Mouse (Mus musculus): ENCODE data around the gene Amy1.
"Not testable (repeated sequence)": the region's sequence is repeated elsewhere in the genome, so short reads cannot be mapped to it uniquely, and the experiment has no call there.

Amy1 gene

DNA sequence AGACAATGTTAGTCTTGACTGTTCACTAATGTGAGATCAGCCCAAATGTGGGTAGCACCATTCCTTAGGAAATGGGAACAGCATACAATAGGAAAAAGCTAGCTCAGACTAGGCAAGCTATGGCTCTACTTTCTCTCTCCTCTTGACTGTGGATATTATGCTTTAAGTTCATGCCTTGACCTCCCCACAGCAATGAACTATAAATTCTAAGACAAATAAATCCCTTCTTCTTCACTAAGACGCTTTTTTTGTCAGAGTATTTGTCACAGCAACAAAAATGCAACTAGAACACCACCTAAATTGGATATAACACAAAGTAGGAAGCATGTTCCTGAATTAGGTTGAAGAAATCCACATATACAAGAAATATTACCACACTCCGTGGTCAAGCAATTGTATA is at the start of gene Amy1:
Gene Amy1 (minus strand): TSS at position 101 of the 400 bp plus-strand sequence.
- in situ Hi-C loops (cut with MboI, MseI), result no loop called here

DNA sequence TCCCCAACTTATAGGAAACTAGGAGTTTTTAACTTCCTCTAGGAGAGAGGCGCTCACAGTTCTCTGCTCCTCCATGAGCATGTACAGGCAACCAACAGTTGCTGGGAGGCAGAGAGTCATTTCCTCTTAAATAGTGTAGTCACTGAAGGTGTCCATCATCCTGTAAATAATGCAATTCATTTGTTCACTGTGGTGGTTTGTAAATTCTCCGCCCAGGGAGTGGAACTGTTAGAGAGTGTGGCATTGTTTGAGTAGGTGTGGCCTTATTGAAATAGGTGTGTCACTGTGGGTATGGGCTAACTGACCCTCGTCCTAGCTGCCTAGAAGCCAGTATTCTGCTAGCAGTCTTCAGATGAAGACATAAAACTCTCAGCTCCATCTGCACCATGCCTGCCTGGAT is 47.8 kb upstream of the Amy1 start:
- in situ Hi-C loops (cut with MboI, MseI), result no loop called here

DNA sequence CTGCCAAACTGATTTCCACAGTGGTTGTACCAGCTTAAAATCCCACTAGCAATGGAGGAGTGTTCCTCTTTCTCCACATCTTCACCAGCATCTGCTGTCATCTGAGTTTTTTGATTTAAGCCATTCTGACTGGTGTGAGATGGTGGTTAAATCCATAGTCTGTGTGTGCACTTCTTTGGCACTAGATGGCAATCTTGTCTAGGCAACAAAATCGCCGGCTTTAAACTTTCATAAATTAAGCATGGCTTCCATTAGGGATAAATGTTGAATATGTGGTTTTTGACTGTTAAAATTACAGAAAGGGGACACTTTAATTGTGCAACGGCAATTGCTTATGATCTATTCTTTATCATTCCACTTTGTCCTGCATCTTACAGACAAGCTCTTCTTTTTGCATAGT is 44.9 kb upstream of the Amy1 start:
- in situ Hi-C loops (cut with MboI, MseI), result not testable (repeated sequence)

DNA sequence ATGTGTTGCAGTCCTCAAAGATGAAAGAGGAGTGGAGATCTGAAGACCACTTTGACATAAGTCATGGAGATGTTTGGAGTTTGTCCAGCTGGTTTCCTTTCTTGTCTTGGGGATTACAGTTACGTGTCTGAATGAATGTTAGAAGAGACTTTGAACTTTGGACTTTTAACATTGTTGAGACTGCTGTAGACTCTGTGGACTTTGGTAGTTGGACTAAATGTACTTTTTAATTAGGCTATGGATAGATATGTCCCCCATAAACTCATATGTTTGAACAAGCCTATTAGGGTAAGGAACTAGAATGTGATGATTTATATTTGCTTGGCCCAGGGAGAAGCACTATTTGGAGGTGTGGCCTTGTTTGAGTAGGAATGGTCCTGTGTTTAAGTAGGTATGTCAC is 33.0 kb upstream of the Amy1 start:
- in situ Hi-C loops (cut with MboI, MseI), result no loop called here

DNA sequence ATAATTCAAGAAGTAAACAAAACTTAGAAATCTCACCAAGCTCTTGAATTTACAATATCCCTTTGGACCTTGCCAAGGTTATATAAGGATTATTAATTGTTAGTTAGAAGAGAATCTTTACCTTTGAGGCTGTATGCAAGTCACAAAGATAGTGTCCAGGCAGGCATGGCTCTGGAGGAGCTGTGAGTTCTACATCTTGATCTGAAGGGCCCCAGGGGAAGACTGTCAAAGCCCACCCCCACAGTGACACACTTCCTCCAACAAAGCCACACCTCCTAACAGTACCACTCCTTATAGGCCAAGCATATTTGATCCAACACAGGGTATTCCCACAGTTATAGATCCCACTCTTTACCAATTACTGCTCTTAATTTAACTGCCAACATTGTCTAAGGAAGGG is 27.7 kb upstream of the Amy1 start:
- in situ Hi-C loops (cut with MboI, MseI), result no loop called here

DNA sequence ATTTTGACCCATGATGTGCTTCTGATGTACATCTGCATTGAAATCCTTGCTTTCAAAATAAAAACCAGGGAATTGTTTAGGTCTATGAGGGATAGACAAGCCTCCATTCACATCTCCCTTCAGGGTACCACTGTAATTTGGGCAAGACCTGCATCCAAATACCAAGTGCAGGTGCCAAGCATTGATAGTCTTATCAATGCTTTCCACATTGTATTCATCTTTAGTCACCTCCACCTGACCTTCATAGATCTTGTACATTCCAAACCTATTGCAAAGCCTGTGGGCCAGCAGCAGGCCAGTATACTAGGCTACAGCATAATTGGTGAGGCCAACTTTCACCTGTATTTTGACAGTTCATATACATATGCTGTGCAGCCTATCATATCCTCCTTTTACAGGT is 25.1 kb upstream of the Amy1 start:
- in situ Hi-C loops (cut with MboI, MseI), result no loop called here

DNA sequence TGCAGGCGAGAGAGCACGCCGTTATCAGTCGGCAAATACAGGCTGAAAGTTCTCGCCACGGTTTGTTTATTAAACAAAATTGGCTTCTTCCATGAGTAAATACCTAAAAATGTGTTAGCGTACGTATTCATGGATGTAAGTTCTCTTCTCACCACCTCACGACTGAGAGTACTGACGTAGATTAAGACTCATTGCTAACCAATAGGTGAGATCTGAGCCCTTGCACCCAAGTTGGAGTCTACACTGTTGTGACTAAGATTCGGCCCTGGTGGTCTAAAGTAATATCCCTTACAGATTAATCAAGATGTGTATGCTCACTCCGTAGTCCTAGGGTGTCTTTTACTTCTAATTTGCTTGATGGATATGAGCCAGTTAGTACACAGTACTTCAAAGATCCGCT is 24.1 kb upstream of the Amy1 start:
- in situ Hi-C loops (cut with MboI, MseI), result no loop called here

DNA sequence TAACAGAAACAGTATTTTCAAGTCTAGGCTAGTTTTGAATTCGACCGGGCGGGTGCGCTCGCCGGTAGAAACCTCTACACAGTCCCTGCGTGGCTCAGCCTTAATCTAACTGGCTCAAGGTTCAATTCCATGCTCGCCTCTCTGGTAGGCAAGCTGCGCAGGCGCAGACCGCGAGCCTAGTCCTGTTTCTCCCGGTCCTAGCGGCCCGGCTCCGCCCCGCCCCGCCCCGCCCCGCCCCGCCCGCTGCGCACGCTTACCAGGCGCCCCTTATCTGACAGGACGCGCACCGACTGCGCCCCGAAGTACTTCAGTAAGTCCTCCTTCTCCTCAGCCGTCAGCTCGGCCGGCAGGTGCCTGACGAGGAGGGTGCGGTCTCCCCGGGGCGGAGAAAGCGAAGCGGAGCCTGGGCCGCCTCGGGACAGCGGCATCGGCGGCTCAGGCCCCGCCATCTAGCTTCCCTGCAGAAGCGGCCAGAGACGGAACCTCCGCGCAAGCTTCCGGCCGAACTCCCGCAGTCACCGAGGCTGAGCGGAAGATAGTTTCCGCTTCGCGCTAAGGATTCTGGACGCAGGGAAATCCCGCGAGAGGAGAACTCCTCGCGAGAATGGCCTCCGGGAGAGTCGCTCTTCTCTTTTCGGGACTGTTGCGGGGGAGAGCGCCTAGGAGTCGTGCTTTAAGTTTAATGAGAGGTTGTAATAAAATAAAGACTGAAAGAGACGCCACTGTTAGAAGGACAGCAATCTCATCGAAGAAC is 23.3 kb upstream of the Amy1 start, which contains the start of gene Rnpc3:
Gene Rnpc3 (minus strand): TSS at position 544 of the 754 bp plus-strand sequence.
- in situ Hi-C loops (cut with MboI, MseI), result no loop called here

DNA sequence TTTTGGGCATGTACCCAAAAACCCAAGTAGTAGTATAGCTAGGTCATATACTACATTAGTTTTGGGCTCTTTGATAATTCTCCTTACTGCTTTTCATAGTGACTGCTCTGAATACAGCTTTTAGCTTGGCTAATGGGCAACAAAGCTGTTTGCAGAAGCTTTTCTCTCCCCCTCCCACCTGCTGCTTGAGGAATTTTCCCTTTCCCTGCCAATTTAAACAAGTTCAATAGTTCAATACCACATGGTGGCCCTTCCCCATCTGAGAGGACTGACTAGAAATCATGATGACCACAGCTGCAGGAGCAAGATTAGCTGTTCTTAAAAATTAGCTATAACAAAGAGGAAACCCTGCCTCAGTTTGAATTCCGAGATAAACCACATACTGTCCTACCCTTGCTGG is 15.7 kb downstream of the Amy1 start:
- in situ Hi-C loops (cut with MboI, MseI), result no loop called here

DNA sequence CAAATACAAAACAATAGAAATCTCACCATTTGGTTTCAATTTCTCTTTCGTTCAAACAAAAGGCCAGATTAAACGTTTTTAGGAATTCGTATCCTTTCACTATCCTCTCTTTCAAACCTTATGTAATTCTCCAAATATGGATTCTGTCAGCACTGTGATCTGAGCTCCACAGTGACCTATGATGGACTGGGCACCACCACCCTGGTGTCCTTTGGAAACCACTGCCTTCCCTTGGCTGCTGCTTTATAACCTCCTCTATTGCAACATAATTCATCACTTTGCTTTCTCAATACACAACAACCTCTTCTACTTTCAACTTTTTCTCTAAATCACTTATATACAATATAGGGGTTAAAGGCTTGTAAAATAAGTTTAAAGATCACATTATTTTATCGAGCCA is 31.9 kb downstream of the Amy1 start:
- in situ Hi-C loops (cut with MboI, MseI), result loop anchor here (25.0 kb wide), 1 partner anchor 1587 kb away; no protein-coding TSS in a partner anchor

DNA sequence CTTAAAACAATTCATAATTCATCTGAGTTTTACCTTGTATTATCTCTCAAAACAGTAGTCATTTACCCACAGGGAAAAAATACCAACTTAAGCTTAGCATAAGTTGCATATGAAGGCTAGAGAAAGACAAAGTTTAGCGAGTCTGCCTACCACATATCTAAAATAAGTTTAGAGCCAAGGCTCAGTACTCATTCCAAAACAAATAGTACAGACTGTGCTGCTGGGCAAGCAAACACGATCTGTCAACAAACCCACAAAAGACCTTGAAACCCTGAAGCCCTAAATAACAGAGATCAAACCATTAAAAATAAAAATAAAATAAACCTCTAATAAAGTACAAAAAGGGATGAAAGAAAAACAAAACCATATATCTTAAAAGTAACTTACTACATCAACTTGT is 32.4 kb downstream of the Amy1 start:
- in situ Hi-C loops (cut with MboI, MseI), result loop anchor here (25.0 kb wide), 1 partner anchor 1587 kb away; no protein-coding TSS in a partner anchor

DNA sequence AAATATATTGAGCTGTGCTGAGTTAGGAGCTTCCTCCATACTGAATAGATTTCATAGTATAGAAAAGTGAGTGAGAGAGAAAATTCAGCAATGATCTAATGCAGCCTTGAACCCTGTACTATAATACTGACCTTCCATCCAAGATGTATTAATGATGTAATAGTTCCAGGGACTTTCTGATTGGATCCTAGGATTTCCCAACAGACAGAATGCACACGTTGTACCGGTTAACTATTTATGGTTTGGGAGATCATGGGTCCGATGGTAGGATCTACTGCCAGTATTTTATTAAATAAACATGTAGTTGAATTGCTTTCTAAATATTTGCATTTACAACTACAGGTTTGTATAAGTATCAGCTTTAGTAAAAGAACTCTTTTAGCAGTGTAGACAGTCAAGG is 34.3 kb downstream of the Amy1 start:
- in situ Hi-C loops (cut with MboI, MseI), result loop anchor here (25.0 kb wide), 1 partner anchor 1585 kb away; no protein-coding TSS in a partner anchor

DNA sequence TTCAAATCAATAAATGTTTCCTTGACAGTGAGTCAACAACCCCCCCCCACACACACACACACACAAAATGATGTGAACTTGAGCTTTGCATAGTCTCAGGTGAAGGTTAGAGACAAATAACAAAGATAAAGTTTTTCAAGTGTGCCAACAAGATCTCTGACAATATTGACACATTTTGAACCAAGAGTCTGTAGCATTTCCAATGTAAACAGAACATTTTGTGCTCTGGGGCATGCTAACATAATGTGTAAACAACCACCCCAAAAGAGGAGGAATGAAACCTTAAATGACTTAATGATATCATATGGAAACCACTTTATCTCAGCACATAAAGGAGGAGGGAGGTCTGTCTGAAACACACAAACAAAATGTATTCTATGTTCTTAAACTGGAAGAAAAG is 66.8 kb downstream of the Amy1 start:
- in situ Hi-C loops (cut with MboI, MseI), result loop anchor here (10.0 to 25.0 kb wide), 4 partner anchors 227 to 1227 kb away; partner anchors contain the start of genes Amy2a3 and Amy2a5

DNA sequence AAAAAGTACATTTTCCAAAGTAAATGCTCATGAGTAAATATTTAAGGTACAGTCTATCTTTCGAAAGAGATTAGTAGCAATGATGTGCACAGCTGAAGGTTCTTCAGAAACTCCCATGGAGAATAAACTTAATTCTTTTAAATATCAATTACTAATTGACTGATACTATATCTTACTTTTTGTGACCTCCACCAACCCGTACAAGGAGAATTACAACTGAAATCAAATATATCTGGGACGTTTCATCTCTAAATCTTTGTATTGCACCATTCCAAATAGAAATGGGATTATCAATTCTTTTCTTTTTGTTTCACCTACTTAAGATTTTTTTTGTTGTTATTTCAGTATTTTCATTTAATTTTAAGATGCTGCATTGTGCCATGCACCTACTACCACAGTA is 74.2 kb downstream of the Amy1 start, which contains the start of gene Amy2a1:
Gene Amy2a1 (minus strand): TSS at position 101 of the 400 bp plus-strand sequence.
- in situ Hi-C loops (cut with MboI, MseI), result loop anchor here (10.0 to 25.0 kb wide), 4 partner anchors 220 to 1220 kb away; partner anchors contain the start of genes Amy2a3 and Amy2a5

All from regulatory T cell (primary cell).